Mouse (Mus musculus) erythroid progenitor cell, adult 5-6 weeks (primary cell): ENCODE measurements around the gene Kat14. TPM values are rescaled to one million over a fixed set of nuclear protein-coding genes. Genes with fewer than 3 reads are reported as not detected.
"Not testable (repeated sequence)": the region's sequence is repeated elsewhere in the genome, so short reads cannot be mapped to it uniquely, and the experiment has no call there.

Source experiments
- ATAC-seq: replicated peaks from 2 replicates; pipeline ENCODE4 v1.8.0; 2016; ENCODE audit warnings: moderate number of reproducible peaks, mild to moderate bottlenecking, moderate TSS enrichment, inconsistent platforms; ENCODE audit not compliant: poor library complexity, low FRiP score, severe bottlenecking
- total RNA-seq, 2 experiments: library from RNA; stranded (forward) in 1 of 2; stranded (reverse) in 1 of 2; fragments of 150-400 nt in 1 of 2; fragments of 186-747, 209-891 nt in 1 of 2; gene quantifications; 2 replicates each; pipeline versions ENCODE4 v1.2.3 to v1.2.4; 2015 to 2017; ENCODE audit warnings: low replicate concordance in 2 of 2

Gene Kat14
- total RNA-seq (2015; ENCODE audit: low replicate concordance) (10.5 and 16.6 TPM in 2 replicates), total RNA-seq (2017; ENCODE audit: low replicate concordance) (11.7 and 23.0 TPM in 2 replicates)

DNA sequence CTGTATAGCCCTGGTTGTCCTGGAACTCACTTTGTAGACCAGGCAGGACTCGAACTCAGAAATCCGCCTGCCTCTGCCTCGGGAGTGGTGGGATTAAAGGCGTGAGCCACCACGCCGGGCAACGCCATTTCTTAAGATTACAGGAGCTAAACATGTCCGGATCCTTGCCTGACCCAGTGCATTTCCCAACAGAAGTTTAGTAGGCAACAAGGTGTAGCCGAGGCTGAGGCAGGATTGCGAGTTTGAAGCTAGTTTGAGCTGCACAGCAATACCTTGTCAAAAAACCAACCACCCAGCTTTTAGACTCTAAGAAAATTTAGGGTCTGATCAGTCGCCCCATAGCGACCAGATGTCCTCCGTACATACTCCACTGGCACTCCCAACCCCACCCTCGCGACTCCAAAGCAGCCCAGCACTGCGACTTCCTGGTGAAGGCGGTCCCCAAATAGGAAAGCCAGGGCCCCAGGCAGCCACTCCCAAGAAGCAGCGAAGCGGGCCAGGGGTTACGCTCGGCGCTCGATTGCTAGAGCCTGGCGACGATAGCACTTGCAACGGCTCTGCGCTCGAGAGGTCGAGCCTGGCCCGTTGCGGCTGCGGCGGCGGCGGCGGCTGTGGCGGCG is at the start of gene Kat14, which contains the start of gene Pet117:
Kat14 (plus strand) TSS at position 584 of the 620 bp plus-strand sequence.
Pet117 (plus strand) TSS at position 597 of the 620 bp plus-strand sequence.
- ATAC-seq = peak; percentile 98

- no peak for ATAC-seq
Measured at GRCm38 (mm10) chr2:144324218-144324617, 44.6 kb upstream of the Kat14 start.

GRCm38 (mm10) chr2:144329451-144329850 is 39.3 kb upstream of the Kat14 start:
- ATAC-seq = no peak

DNA sequence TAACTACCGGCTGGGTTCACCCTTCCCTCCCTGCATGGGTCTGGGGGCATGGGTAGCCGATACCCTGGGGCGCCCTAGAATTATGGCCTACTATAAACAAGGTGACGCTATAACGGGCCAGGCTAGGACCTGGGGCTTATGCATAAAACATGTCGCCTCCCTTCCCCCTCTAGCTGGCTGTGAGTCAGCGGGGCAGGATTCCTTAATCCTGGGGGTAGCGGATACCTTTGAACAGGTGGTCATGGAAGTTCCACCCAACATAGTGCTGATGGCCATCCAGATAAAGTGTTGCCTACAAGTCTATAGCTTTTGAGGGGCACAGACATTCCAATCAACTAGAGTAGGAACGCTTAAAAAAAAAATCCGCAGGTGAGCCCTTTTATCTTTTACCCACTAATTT is 38.8 kb upstream of the Kat14 start:
- ATAC-seq = no peak

GRCm38 (mm10) chr2:144330352-144330959 is 38.3 kb upstream of the Kat14 start:
- ATAC-seq = no peak

GRCm38 (mm10) chr2:144330960-144331371 is 37.8 kb upstream of the Kat14 start:
- no peak for ATAC-seq

DNA sequence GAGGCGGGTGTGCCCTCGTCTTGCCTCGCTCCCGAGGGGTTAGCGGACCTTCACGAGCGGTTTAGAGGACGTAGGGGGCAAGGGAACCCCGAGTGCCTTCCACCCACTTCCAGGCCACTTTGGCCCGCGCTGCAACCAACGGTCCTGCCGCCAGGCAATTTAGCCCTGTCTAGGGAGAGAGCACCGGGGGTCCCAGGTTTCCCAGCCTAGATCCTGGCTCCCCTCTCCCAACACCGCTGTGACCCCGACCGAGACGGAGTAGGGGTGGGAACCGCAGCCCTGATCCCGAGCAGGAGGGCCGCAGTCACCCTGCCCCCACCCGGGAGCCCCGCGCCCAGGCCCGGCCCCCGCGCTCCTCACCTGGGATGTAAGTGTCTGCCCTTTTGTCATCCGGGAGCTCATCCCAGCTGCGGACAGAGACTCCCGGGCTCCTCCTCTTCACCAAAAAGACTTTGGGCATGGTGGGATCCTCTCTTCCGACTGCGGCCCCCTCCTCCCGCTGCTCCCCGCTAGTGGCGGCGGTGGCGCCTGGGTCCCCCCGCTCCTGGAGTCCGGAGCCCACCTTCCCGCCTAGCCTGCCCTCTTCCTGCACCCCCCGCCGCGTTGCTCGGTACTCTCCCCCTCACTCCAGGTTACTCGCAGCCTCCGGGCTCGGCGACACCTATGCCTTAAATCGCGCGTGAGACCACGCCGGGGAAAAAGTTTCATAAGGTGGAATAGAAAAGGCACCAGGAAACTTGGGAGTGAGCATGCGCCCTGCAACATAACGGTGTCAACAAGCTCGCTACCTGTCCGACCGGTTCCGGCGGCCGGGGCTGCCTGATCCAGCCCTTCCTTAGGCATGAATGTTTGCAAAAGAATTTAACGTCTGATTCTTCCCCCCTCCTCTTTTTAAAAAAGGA is 37.1 kb upstream of the Kat14 start, which contains the start of gene Ovol2:
Ovol2 (minus strand) TSS at position 746 of the 902 bp plus-strand sequence.
- ATAC-seq = no peak

- ATAC-seq = no peak
Measured at GRCm38 (mm10) chr2:144332486-144332885, 36.3 kb upstream of the Kat14 start.

GRCm38 (mm10) chr2:144333138-144333842 is 35.5 kb upstream of the Kat14 start:
- no peak for ATAC-seq

DNA sequence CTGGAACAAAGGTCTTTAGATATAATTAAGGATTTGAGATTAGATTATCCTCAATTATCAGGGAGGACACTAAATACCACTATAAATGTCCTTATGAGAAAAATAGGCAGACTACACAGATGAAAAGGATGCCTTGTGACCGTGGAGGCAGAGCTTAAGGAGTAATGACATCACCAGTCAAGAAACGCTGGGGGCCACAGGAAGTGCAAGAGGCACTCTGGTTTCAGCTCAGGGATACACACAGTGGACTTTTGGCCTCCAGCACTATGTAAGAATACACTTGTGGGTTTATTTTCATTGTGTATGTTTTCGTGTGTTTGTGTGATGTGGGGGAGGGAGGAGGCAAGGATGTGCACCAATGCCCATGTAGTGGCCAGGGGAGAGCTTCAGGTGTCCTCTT is 31.6 kb upstream of the Kat14 start:
- ATAC-seq = no peak

GRCm38 (mm10) chr2:144337701-144338100 is 31.1 kb upstream of the Kat14 start:
- ATAC-seq = no peak

- not testable (repeated sequence) for ATAC-seq
Measured at GRCm38 (mm10) chr2:144338149-144338548, 30.6 kb upstream of the Kat14 start.

DNA sequence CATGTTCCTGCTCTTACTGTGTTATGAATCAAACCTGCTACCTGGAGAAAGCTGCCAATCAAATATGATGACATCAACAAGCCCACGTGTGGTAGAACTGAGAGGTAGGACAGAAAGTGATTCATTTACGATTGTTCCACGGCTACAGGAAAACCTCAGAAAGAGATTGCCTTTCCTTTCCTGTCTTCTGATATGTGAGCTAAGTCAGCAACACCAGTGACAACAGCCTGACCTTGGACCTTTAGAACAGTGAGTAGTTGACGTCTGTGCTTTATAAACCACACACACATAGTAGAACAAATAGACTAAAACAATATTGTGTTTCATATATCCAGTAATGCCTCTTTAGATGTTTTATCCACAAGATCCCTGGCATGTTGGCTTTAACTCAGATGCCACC is 25.6 kb upstream of the Kat14 start:
- no peak for ATAC-seq

DNA sequence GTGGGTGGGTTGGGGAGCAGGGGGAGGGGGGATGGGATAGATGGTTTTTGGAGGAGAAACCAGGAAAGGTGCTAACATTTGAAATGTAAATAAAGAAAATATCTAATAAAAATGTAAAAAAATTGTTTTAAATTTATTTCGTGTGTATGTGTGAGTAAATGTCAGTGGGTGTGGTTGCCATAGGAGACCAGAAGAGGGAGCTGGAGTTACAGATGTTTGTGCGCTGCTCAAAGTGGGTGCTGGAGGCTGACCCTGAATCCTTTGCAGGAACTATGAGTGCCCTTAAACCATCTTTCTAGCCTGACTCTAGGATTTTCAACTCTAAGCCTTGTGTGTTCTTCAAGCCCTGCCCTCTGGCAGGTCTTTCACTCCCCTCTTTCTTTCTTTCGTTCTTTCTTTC is 20.3 kb upstream of the Kat14 start:
- ATAC-seq = no peak

DNA sequence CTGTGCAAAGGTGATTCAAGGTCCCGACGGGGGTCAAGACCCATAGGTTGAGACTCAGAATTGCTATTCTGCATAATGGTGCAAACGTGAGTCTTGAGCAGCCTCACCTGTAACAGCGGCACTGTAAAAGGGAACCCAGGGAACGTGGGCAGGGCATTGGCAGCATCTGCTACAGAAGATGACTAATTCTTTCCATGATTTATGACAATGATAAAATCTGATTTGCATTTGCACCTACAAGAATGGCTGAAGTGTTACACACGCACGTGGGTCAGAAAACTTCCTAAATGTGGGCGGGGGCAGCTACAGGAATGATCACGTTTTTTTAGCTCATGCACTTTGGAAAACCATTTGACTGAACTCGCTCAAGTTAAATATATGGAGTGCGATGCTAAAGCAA is 15.9 kb upstream of the Kat14 start:
- ATAC-seq = no peak

DNA sequence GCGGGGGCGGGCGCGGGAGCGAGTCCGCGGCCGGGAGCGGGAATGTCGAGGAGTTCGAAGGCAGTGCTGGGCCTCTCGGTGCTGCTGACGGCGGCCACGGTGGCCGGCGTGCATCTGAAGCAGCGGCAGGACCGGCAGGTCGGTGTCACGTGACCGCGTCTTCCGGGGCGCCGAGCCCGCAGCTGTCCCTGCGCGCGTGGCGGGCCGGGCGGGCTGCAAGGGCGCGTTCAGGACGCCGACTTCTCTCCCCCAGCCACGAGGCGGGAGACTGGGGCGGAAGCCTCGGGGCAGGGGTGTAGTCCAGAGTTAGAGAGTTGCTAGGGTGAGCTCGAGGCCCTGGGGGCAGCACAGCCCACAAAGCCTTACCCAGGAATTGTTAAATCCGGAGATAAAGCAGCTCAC is 238 bp downstream of the Kat14 start:
- peak; percentile 70 for ATAC-seq

DNA sequence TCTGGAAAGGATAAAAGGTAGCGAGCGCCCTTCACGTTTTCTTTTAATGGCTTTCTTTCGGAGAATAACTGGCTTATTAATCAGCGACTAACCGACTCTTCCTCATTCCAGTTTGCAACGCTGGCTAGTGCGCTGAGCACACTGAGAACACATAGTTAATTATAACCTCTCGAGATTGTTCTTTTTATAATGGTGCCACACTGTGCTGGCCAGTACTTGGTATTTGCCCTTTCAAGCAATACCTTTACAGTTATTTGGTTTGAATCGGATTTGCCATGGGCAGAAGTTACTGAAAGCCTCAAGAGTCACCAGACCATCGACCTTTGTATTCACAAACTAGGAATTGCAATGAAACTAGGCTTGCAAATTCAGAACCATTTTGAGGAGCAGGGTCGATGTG is 728 bp downstream of the Kat14 start:
- ATAC-seq = no peak

DNA sequence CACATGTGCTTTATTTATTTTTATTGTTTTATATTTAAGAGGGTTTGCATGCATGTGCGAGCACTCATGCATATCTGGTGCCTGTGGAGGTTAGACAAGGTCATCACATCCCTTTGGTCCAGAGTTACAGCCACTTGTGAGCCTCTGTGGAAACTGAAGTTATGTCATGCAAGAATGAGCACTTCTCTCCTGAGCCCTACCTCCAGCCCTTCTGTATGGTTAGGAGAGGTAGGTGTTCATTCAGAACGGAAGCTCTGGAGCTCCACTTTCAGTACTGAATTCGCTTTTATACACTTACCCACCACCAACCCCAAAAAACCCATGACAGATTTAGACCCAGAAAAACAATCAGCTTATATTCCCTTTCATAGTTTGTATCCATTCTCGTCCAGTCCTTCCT is 2.8 kb downstream of the Kat14 start:
- ATAC-seq = no peak

DNA sequence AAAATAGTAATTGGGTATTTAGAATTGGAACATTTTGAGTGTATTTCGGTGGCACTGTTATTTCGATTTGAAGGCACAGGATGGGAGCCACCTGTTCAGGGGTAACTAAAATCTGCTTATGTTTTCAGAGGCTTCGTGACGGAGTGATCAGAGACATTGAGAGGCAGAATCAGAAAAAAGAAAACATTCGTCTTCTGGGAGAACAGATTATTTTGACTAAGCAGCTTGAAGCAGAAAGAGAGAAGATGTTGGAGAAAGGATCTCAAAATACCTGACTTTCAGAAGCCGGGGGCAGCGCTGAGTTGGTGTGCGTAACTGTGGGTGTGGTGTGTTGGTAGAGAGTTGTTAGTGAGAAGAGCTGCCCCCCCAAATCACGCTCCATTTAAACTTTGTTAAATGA is 4.3 kb downstream of the Kat14 start:
- no peak for ATAC-seq
